Mouse (Mus musculus) cortical plate, adult 2 months (tissue): ENCODE measurements around the gene Spata25. TPM values are rescaled to one million over a fixed set of nuclear protein-coding genes. Genes with fewer than 3 reads are reported as not detected.
"Not testable (repeated sequence)": the region's sequence is repeated elsewhere in the genome, so short reads cannot be mapped to it uniquely, and the experiment has no call there.

Source experiments
- H3K27ac ChIP-seq: fragments of 200-500 bp; 2 replicates; pipeline ENCODE4 v1.5.1; 2012; ENCODE audit warnings: low read length, control low read depth, inconsistent platforms; ENCODE audit not compliant: insufficient read depth
- H3K4me1 ChIP-seq: fragments of 200-500 bp; 2 replicates; pipeline ENCODE4 v1.6.1; 2011; ENCODE audit warnings: low read length; ENCODE audit not compliant: control insufficient read depth, insufficient read depth
- H3K4me3 ChIP-seq: fragments of 200-500 bp; 2 replicates; pipeline ENCODE4 v1.5.1; 2011; ENCODE audit warnings: mild to moderate bottlenecking, low read length, control low read depth; ENCODE audit not compliant: insufficient read depth
- CTCF ChIP-seq: fragments of 200-500 bp; IDR thresholded peaks from 2 replicates; pipeline ENCODE4 v1.5.1; 2011; ENCODE audit warnings: mild to moderate bottlenecking, control low read depth, low read length; ENCODE audit not compliant: insufficient read depth; ENCODE audit errors: extremely low read depth
- POLR2A ChIP-seq: fragments of 200-500 bp; IDR thresholded peaks from 2 replicates; pipeline ENCODE4 v1.6.1; 2011; ENCODE audit warnings: mild to moderate bottlenecking, low read length, control low read depth; ENCODE audit not compliant: insufficient read depth; ENCODE audit errors: extremely low read depth
- polyA plus RNA-seq: library from polyadenylated mRNA; depleted of rRNA; stranded (reverse); fragments of >200 nt; gene quantifications from 2 replicates; pipeline ENCODE4 v1.2.3, GENCODE M21; 2012

Spata25 gene
- polyA plus RNA-seq, 1 experiment = 0.23 TPM

- TF ChIP-seq CTCF (no peak), POLR2A (no peak)
- Histone ChIP-seq H3K27ac (no peak overlapping the region), H3K4me1 (0 out of 2 replicates have a peak, but pooled peaks cover 2% of the 10 kb centered on the region), H3K4me3 (no peak overlapping the region)
These were observed 36.3 kb upstream of the Spata25 start for GRCm38 (mm10) chr2:164864593-164864992.

DNA sequence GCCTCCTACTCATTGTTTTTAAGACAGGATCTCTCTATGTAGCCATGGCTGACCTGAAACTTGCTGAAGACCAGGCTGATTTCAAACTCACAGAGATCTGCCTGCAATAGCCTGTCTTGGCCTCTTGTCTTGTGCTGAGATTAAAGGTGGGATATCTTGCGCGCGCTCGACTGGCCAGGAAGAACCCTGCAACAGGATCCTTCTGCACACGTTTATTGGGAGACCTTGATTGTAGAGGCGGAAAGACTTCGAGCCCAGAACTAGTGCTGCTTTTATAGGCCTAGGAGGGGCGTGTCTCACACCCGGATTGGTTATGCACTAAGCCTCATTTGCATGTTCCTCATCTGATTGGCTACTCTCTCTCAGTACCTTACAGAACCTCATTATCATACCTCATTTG is 35.1 kb upstream of the Spata25 start:
- H3K27ac ChIP-seq, H3K4me1 ChIP-seq, H3K4me3 ChIP-seq: not testable (repeated sequence)

DNA sequence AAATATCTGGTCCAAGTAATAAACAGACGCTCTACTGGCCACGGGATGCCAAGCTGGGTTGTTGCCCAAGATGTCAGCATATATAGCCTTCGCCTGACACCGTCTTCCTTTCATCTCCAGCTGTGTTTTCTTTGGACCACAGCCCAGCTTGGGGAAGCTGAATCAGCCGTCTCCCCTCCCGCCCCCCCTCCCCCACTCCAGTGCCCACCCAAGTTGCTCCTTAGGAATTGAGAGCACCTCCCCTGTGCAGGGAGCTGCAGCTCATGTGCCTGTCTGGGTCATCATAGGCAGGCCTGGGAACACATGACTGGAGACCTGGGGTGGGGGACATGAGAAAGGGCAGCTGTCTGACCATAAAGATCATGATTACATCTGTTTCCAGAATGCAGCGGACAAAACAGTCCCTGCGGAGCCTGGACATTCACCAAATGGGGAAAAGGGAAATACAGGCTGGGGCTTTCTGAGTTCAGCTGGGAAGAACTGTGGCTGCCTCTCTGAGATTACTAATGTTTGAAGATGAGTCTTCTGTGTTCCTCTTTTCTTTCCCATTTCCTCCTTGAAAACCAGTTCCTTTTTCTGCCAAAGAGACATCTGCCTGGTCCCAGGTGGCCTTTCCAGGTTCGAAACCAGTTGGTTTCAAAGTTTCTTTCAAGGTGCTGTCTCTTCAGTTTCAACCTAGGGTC is 34.0 kb upstream of the Spata25 start:
- TF ChIP-seq POLR2A = no peak
- no peak for TF ChIP-seq CTCF
- no peak overlapping the region for H3K27ac ChIP-seq
- no peak overlapping the region for H3K4me3 ChIP-seq
- peaks cover 2% of the 10 kb centered on the region; the same call in 1 of the 2 replicates for H3K4me1 ChIP-seq

DNA sequence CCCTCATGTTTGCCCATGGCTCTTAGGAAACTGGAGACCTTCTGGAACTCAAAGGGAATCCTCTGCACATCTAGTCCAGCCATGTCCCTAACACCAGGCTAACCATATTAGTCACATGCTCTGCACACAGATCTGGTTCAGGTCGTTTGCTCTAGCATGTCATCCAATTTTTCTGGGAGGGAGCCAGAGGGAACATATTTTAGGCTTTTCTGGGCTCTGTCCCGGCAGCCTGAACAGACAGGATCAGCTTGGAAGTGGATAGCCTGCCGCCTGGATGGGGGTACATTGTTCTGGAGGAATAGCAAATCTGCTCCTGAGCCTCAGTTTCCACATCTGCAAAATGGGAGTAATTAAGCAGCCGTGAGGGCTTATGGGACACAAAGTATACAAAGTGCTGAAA is 32.8 kb upstream of the Spata25 start:
- Histone ChIP-seq H3K4me1 (no peaks in the 10 kb centered on the region; the same call in 1 of the 2 replicates), H3K4me3 (no peak overlapping the region), H3K27ac (no peak overlapping the region)
- no peak for TF ChIP-seq POLR2A
- no peak for TF ChIP-seq CTCF

GRCm38 (mm10) chr2:164859640-164860432 is 31.5 kb upstream of the Spata25 start:
- H3K4me1 ChIP-seq = no peaks in the 10 kb centered on the region; the same call in 1 of the 2 replicates
- TF ChIP-seq CTCF = no peak
- no peak for TF ChIP-seq POLR2A
- H3K4me3 ChIP-seq = no peak overlapping the region
- no peak overlapping the region for H3K27ac ChIP-seq

DNA sequence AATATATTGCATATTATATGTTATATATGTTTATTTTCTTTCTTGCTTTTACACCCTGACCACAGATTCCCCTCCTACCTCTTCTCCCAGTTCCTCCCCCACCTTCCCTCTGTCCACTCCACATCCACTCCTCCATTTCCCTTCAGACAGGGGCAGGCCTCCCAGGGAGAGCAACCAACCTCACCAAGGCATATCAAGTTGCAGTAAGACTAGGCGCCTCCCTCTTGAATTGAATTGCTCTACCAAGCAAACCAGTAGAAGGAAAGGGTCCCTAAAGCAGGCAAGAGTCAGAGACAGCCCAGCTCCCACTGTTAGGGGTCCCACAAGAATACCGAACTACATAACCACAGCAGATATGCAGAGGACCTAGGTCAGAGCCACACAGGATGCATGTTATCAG is 30.8 kb upstream of the Spata25 start:
- no peaks in the 10 kb centered on the region; the same call in 1 of the 2 replicates for H3K4me1 ChIP-seq
- no peak overlapping the region for H3K4me3 ChIP-seq
- TF ChIP-seq CTCF = no peak
- no peak for TF ChIP-seq POLR2A
- H3K27ac ChIP-seq = no peak overlapping the region

DNA sequence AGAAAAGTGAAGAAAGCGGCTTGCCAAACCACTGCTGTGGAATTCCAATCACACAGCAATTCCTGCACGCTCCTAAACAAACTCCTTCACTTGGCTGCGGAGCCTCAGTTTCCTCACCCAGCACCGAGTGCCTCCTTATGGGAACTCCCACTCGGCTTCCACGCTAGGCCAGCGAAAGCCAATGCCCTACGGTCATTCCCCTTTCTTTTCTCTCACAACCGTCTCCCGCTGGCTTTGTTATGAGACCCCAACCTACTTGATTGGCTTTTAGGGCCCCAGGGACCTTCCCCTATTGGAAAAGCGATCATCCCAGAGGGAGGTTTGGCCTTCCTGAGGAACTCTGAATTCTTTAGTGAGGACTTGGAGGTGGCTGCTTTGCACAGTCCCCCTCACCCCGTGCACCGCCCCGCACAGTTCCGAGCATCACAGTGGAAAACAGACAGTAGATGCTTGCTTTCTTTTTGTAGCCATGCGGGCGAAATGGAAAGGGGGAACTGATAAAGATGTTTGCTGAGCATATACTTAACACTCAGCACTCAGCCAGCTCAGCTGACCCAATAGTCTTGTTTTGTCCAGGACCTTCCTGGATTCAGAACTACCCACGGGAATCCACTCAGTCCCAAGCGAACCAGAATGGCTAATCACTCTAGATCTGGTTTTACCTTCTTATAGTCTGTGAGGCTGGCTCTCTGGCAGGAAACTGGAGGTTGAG is 29.7 kb upstream of the Spata25 start:
- Histone ChIP-seq H3K4me3 (peak overlapping the region; percentile 33), H3K27ac (peak overlapping the region; percentile 48; the same call in 1 of the 2 replicates), H3K4me1 (no peaks in the 10 kb centered on the region; the same call in 1 of the 2 replicates)
- TF ChIP-seq POLR2A = no peak
- no peak for TF ChIP-seq CTCF

DNA sequence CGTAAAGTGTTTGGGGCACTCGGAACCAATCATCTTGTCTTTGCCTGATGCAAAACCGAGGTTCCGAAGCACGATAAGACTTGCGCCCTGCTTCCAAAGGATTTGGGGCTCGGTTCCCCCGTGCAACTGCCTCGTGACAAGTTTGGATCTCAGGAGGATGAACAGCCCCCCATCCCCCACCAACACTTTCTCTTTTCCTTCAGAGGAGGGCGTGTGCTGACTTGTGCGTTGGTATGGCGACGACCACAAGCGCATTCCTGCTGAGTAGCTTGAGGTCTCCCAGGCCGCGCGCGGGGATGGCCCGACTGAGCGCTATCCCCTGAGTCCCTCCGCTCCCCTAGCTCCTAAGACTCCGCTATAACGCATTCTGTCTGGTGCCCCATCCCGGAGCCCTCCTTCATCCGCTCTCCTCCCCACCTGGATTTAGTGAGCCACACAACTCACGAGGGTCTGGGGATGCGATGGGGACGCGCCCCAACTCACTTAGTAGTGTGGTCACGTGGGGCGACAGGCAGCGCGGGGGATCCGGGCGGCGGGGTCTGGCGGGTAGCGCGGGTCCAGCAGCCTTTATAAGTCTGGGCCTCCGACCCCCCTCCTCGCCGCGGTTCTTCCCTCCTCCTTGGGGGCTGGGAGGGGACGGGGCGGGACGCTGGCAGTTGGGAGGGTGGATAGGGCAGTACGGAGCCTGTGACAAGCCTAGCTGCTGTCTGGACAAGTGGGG is 28.9 kb upstream of the Spata25 start, which contains the start of gene Pltp:
TSS of gene Pltp (minus strand) at position 611 of the 721 bp plus-strand sequence.
- peak within 1 kb of the TSS; percentile 48; the same call in 1 of the 2 replicates for H3K27ac ChIP-seq
- no peaks in the 10 kb centered on the region; the same call in 1 of the 2 replicates for H3K4me1 ChIP-seq
- TF ChIP-seq POLR2A = 0 out of 2 replicates have a peak, but pooled peaks have one; percentile 11
- TF ChIP-seq CTCF = no peak
- H3K4me3 ChIP-seq = peak within 1 kb of the TSS; percentile 33
